Mouse (Mus musculus) right cerebral cortex, postnatal 4 days (tissue): ENCODE results near the gene Plcb1.

Source experiments
- DNase-seq: peaks from one replicate; pipeline ENCODE4 v3.0.0-alpha.2; 2022

Plcb1 gene

DNA sequence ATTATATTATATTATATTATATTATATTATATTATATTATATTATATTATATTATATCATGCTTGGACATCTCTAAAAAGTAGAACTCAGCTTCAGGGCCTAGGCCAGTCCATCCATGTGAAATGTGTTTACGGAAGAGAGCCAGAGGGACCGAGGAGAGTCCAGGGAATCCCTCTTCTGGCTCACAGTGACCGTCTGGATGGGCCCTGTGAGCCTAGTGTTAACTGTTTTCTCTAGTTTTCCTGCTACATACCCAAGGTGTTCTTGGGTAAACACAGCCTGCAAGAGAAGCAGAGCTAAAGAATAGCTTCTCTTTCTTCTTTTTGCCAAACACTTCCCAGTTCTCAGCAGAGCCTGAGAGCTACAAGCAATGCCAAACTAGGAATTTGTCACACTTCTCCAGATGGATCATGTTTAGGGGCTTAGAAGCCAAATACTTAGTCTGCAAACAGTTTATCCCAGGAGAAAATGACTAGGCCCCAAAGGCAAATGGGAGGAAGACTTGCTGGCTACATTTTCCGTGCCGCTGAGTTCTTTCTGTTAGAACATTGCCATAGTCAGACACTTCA, 649.2 kb downstream of the Plcb1 start:
- DNase-seq = no peak

DNA sequence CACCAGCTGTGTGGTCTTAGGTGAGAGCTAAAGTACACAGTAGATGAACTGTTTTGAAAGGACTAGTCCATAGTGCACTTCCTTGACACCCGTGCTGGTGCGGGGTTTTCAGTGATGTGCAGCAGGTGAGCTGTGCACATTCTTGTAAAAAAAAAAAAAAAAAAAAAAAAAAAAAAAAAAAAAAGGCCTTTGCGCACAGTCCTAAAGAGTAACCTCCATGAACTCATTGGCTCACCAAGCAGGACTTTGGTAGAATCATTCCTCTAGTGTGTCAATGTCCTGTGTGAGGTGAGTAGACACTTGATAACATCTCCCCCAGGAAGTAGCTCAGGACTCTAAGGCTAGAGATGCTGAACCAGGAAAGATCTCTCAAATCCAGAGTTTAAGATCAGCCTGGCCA, 653.2 kb downstream of the Plcb1 start:
- DNase-seq = no peak

- peak; percentile 24 for DNase-seq
These were observed 654.0 kb downstream of the Plcb1 start for GRCm38 (mm10) chr2:135439546-135440517.

DNA sequence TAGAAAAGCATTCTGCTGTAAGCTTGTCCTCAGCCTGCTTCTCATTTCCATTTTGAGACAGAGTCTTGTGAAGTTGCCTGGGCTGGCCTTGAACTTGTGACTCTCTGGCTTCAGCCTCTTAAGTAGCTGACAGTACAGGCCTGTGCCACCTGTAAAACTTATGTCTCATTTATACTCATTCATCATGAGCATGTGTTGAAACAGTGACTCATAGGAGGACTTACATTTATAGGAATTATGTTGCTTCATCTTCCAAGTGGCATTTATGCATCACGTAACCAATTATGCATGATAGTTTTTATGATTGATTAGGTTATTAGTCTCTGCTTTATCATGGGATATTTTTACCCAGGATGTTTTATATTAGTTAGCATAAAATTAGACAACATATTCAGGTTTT, 667.7 kb downstream of the Plcb1 start:
- DNase-seq = no peak

DNA sequence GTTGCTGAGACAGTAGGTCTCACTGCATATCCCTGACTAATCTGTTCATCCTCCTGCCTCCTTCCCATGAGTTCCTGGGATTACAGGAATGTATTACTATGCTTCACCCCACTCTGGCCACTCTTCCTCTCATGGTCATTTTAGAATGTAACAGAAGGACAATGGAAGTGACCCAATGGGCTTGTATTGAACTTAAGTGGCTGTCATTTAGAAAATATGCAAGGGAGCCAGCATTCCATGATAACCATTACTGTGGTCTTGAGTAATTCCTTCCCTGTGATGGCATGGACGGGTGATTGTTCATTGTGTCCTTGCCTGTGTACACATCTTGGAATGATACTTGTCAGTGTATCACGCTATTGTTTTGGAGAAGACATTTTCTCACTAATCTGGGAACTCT, 668.1 kb downstream of the Plcb1 start:
- no peak for DNase-seq

DNA sequence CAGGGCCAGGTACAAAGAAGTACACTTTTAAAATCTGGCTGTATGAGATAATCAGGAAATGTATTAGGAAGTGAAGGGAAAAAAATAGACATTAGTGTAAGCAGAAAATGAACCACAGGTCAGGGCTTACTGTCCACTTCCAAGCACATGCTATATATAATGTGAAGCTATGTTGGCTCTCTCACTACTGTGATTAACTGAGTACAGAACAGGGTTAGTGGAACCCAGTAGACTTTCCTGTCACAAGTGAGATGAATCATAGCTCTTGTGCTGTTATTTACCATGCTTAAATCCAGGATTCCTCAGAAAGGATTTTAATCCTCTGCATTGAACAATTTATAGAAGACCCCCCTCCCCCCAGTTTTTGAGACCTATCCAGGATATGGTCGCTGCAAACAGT, 668.6 kb downstream of the Plcb1 start:
- no peak for DNase-seq

GRCm38 (mm10) chr2:135467895-135468294, 682.0 kb downstream of the Plcb1 start:
- no peak for DNase-seq

DNA sequence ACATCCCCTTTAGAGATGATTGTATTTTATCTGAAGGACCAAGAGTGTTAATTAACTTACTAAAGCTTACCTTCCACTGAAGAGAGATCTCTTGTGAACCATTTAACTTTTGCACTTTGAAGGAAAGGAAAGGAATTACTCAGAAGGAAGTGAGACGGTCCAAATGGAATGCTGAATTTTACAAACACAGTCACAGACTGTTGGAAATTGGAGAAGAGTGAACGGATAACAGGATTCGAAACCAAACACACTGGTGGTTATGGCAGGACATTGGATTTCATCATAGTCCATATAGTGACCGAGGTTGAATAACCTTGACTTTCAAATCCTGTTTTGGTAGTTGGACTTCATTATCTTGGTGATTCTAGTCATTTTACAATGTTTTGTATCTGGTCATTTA, 688.2 kb downstream of the Plcb1 start:
- no peak for DNase-seq

GRCm38 (mm10) chr2:135485248-135485647, 699.4 kb downstream of the Plcb1 start:
- DNase-seq = no peak

DNA sequence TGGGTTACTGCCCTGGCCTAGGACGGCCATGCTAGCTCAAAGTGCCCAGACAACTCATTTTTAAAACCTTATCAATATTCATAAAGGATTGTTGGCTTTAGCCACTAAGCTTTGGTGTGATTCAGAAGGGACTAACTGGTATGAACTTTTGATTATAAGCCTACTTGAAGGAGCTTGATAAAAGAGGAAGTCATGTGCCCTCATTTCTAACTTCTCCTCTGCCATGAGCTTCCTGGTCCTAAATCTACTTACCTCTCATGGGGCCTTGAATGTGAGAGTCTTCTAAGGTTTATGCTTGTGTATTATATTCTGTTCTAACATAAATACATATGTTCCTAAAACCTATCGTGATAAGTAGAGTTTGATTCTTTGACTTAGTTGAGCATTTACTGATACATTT, 702.4 kb downstream of the Plcb1 start:
- no peak for DNase-seq

GRCm38 (mm10) chr2:135489127-135489526, 703.3 kb downstream of the Plcb1 start:
- DNase-seq = no peak

GRCm38 (mm10) chr2:135492777-135493176, 706.9 kb downstream of the Plcb1 start:
- DNase-seq = no peak

GRCm38 (mm10) chr2:135496553-135496952, 710.7 kb downstream of the Plcb1 start:
- no peak for DNase-seq

DNA sequence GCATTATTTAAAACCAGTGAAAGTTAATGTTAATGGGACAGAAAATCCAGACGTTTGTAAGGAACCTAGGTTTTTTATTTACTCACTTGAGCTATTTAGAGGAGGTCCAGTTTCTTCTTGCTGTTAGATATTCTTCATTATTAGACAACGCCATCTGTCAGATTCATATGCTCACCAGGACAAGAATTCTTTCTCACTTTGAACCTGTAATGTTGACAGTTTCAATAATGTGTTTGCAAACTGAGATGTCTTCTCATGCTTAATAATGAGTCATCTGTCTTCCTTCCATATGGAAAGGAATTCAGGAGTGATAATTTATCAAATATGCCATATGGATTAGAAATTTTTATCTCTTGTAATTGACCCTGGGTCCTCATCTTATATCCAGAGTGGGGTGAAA, 711.4 kb downstream of the Plcb1 start:
- DNase-seq = no peak

GRCm38 (mm10) chr2:135500872-135501271, 715.0 kb downstream of the Plcb1 start:
- DNase-seq = no peak

- no peak for DNase-seq
These were observed 717.6 kb downstream of the Plcb1 start for GRCm38 (mm10) chr2:135503328-135503997.

- no peak for DNase-seq
These were observed 718.1 kb downstream of the Plcb1 start for GRCm38 (mm10) chr2:135503998-135504354.

DNA sequence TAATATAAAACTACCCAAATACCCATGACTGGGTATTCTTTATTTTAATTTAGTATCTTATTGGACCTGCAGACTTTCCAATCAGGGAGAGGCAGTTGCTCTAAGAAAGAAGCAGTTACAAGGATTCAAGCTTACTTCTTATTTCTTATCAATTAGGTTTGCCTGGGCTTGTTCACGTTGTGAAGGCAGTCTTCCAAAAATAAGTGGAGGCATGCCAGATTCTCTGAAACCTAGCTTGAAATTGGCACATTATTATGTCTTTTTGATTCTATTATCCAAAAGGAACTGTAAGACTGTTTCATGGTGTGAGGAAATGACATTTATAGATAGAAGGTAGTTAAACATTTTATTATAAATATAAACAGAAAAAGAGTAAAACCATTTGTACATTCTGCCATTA, 721.2 kb downstream of the Plcb1 start:
- no peak for DNase-seq

DNA sequence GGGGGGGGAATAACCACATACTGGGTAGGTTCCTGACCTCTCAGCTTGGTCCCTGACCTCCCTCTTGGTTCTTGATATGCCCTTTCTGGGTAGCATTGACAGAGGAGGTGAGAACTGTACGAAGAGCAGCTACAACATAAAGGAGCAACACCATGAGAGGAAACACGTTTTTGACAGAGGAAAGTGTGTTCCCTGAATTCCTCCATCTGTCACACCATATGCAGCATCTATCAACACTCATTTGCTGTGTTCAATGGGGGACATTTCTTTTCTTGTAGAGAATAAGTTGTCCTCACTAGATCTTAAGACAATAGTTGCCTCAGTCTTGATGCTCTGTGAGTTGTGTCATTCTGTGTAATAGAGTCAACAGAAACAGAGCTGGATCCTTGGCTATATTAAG, 733.1 kb downstream of the Plcb1 start:
- no peak for DNase-seq
